Mouse (Mus musculus): Measurements from ENCODE around the gene Banf2. TPM values are rescaled to one million over a fixed set of nuclear protein-coding genes. Genes with fewer than 3 reads are reported as not detected.

Gene Banf2
- polyA plus RNA-seq, 1 experiment from 2014 or later: not detected

- Histone ChIP-seq H3K9ac (replicated peaks) (no peak overlapping the region), H3K4me2 (no peak overlapping the region), H3K9me3 (no peaks in the 10 kb centered on the region), H3K4me1 (replicated peaks) (peaks cover 24% of the 10 kb centered on the region), H3K27me3 (no peaks in the 10 kb centered on the region), H3K36me3 (peaks cover 9% of the 10 kb centered on the region; the same call in 1 of the 2 replicates), H3K27ac (no peak overlapping the region), H3K4me3 (replicated peaks) (no peak overlapping the region)
- no peak for ATAC-seq (ENCODE audit: insufficient number of reproducible peaks, insufficient read depth, low FRiP score, low TSS enrichment, low read depth)
- 93% methylated on average over 4 of the region's 4 CpGs for WGBS
Observed at GRCm38 (mm10) chr2:144007211-144007610, 25.6 kb upstream of the Banf2 start.

- Histone ChIP-seq H3K4me3 (replicated peaks) (peak overlapping the region; percentile 95), H3K36me3 (peaks cover 9% of the 10 kb centered on the region; the same call in 1 of the 2 replicates), H3K4me2 (peak overlapping the region; percentile 76), H3K4me1 (replicated peaks) (peaks cover 24% of the 10 kb centered on the region), H3K9ac (replicated peaks) (peak overlapping the region; percentile 94; the same call in 1 of the 2 replicates), H3K9me3 (no peaks in the 10 kb centered on the region), H3K27me3 (no peaks in the 10 kb centered on the region), H3K27ac (no peak overlapping the region)
- WGBS: 86% methylated on average over 1 of the region's 1 CpGs
- ATAC-seq (ENCODE audit: insufficient number of reproducible peaks, insufficient read depth, low FRiP score, low TSS enrichment, low read depth): no peak
Observed at GRCm38 (mm10) chr2:144009081-144009480, 23.8 kb upstream of the Banf2 start.

GRCm38 (mm10) chr2:144009551-144010281 lies 23.1 kb upstream of the Banf2 start:
- peak overlapping the region; percentile 94 for H3K9ac ChIP-seq (replicated peaks)

GRCm38 (mm10) chr2:144010282-144011044 lies 22.4 kb upstream of the Banf2 start:
- peaks cover 18% of the 10 kb centered on the region for H3K4me1 ChIP-seq (replicated peaks)
- no peaks in the 10 kb centered on the region for H3K9me3 ChIP-seq
- H3K4me2 ChIP-seq: peak overlapping the region; percentile 76
- peak overlapping the region; percentile 95 for H3K4me3 ChIP-seq (replicated peaks)
- peaks cover 9% of the 10 kb centered on the region; the same call in 1 of the 2 replicates for H3K36me3 ChIP-seq
- ATAC-seq (ENCODE audit: insufficient number of reproducible peaks, insufficient read depth, low FRiP score, low TSS enrichment, low read depth): peak; percentile 26
- peak overlapping the region; percentile 94 for H3K9ac ChIP-seq (replicated peaks)
- WGBS: under 1% methylated on average over 94 of the region's 107 CpGs
- no peaks in the 10 kb centered on the region for H3K27me3 ChIP-seq
- peak overlapping the region; percentile 96 for H3K27ac ChIP-seq

More at GRCm38 (mm10) chr2:144009551-144010281, 23.1 kb upstream of the Banf2 start:
- peak overlapping the region; percentile 96 for H3K27ac ChIP-seq
- peaks cover 24% of the 10 kb centered on the region for H3K4me1 ChIP-seq (replicated peaks)
- no peak; the same call in 1 of the 2 replicates for ATAC-seq (ENCODE audit: insufficient number of reproducible peaks, insufficient read depth, low FRiP score, low TSS enrichment, low read depth)
- H3K4me2 ChIP-seq: peak overlapping the region; percentile 76
- 2% methylated on average over 30 of the region's 30 CpGs for WGBS
- no peaks in the 10 kb centered on the region for H3K9me3 ChIP-seq
- peaks cover 9% of the 10 kb centered on the region; the same call in 1 of the 2 replicates for H3K36me3 ChIP-seq
- H3K4me3 ChIP-seq (replicated peaks): peak overlapping the region; percentile 95
- no peaks in the 10 kb centered on the region for H3K27me3 ChIP-seq

GRCm38 (mm10) chr2:144011080-144011551 lies 21.7 kb upstream of the Banf2 start, which contains the start of gene Rrbp1:
Gene Rrbp1, minus strand, starts transcription at chr2:144011263.
- Histone ChIP-seq H3K27me3 (no peaks in the 10 kb centered on the region), H3K9ac (replicated peaks) (peak within 1 kb of the TSS; percentile 94), H3K4me3 (replicated peaks) (peak within 1 kb of the TSS; percentile 95), H3K4me2 (peak within 1 kb of the TSS; percentile 76), H3K9me3 (no peaks in the 10 kb centered on the region), H3K36me3 (peaks cover 9% of the 10 kb centered on the region; the same call in 1 of the 2 replicates), H3K4me1 (replicated peaks) (peaks cover 13% of the 10 kb centered on the region), H3K27ac (peak within 1 kb of the TSS; percentile 96)
- WGBS: 1% methylated on average over 53 of the region's 53 CpGs
- peak; percentile 99 for ATAC-seq (ENCODE audit: insufficient number of reproducible peaks, insufficient read depth, low FRiP score, low TSS enrichment, low read depth)

GRCm38 (mm10) chr2:144014051-144014450 lies 18.8 kb upstream of the Banf2 start:
- ATAC-seq (ENCODE audit: insufficient number of reproducible peaks, insufficient read depth, low FRiP score, low TSS enrichment, low read depth): no peak
- Histone ChIP-seq H3K9ac (replicated peaks) (no peak overlapping the region), H3K27ac (no peak overlapping the region), H3K4me3 (replicated peaks) (no peak overlapping the region), H3K9me3 (no peaks in the 10 kb centered on the region), H3K36me3 (no peaks in the 10 kb centered on the region), H3K4me2 (no peak overlapping the region), H3K4me1 (replicated peaks) (peaks cover 8% of the 10 kb centered on the region), H3K27me3 (no peaks in the 10 kb centered on the region)
- 91% methylated on average over 11 of the region's 11 CpGs for WGBS

GRCm38 (mm10) chr2:144014481-144014880 lies 18.4 kb upstream of the Banf2 start:
- no peaks in the 10 kb centered on the region for H3K36me3 ChIP-seq
- no peak overlapping the region for H3K9ac ChIP-seq (replicated peaks)
- no peak overlapping the region for H3K27ac ChIP-seq
- 0 out of 2 replicates have a peak, but pooled peaks cover under 1% of the 10 kb centered on the region for H3K27me3 ChIP-seq
- H3K9me3 ChIP-seq: no peaks in the 10 kb centered on the region
- H3K4me3 ChIP-seq (replicated peaks): no peak overlapping the region
- H3K4me2 ChIP-seq: no peak overlapping the region
- H3K4me1 ChIP-seq (replicated peaks): peaks cover 4% of the 10 kb centered on the region
- ATAC-seq (ENCODE audit: insufficient number of reproducible peaks, insufficient read depth, low FRiP score, low TSS enrichment, low read depth): no peak
- 58% methylated on average over 5 of the region's 5 CpGs for WGBS

GRCm38 (mm10) chr2:144015861-144016260 lies 17.0 kb upstream of the Banf2 start:
- Histone ChIP-seq H3K4me3 (replicated peaks) (no peak overlapping the region), H3K27me3 (0 out of 2 replicates have a peak, but pooled peaks cover 4% of the 10 kb centered on the region), H3K9ac (replicated peaks) (no peak overlapping the region), H3K9me3 (no peaks in the 10 kb centered on the region), H3K4me2 (no peak overlapping the region), H3K27ac (no peak overlapping the region), H3K4me1 (replicated peaks) (no peaks in the 10 kb centered on the region), H3K36me3 (no peaks in the 10 kb centered on the region)
- WGBS: 85% methylated on average over 9 of the region's 9 CpGs
- no peak for ATAC-seq (ENCODE audit: insufficient number of reproducible peaks, insufficient read depth, low FRiP score, low TSS enrichment, low read depth)

GRCm38 (mm10) chr2:144019971-144020370 lies 12.9 kb upstream of the Banf2 start:
- H3K36me3 ChIP-seq: no peaks in the 10 kb centered on the region
- H3K27me3 ChIP-seq: 0 out of 2 replicates have a peak, but pooled peaks cover 4% of the 10 kb centered on the region
- WGBS: 79% methylated on average over 2 of the region's 2 CpGs
- no peak overlapping the region for H3K9ac ChIP-seq (replicated peaks)
- no peaks in the 10 kb centered on the region for H3K9me3 ChIP-seq
- H3K27ac ChIP-seq: no peak overlapping the region
- peaks cover 9% of the 10 kb centered on the region; the same call in 1 of the 2 replicates for H3K4me1 ChIP-seq (replicated peaks)
- no peak overlapping the region for H3K4me3 ChIP-seq (replicated peaks)
- no peak for ATAC-seq (ENCODE audit: insufficient number of reproducible peaks, insufficient read depth, low FRiP score, low TSS enrichment, low read depth)
- H3K4me2 ChIP-seq: no peak overlapping the region

GRCm38 (mm10) chr2:144022441-144022840 lies 10.4 kb upstream of the Banf2 start:
- Histone ChIP-seq H3K4me2 (no peak overlapping the region), H3K9me3 (no peaks in the 10 kb centered on the region), H3K9ac (replicated peaks) (no peak overlapping the region), H3K4me3 (replicated peaks) (no peak overlapping the region), H3K27me3 (0 out of 2 replicates have a peak, but pooled peaks cover 4% of the 10 kb centered on the region), H3K36me3 (no peaks in the 10 kb centered on the region), H3K27ac (no peak overlapping the region), H3K4me1 (replicated peaks) (peaks cover 9% of the 10 kb centered on the region; the same call in 1 of the 2 replicates)
- ATAC-seq (ENCODE audit: insufficient number of reproducible peaks, insufficient read depth, low FRiP score, low TSS enrichment, low read depth): no peak
- WGBS: 58% methylated on average over 3 of the region's 3 CpGs

GRCm38 (mm10) chr2:144025361-144025760 lies 7.5 kb upstream of the Banf2 start:
- H3K4me2 ChIP-seq: no peak overlapping the region
- no peak overlapping the region for H3K27ac ChIP-seq
- peaks cover 9% of the 10 kb centered on the region; the same call in 1 of the 2 replicates for H3K4me1 ChIP-seq (replicated peaks)
- no peaks in the 10 kb centered on the region for H3K9me3 ChIP-seq
- no peaks in the 10 kb centered on the region for H3K36me3 ChIP-seq
- WGBS: 84% methylated on average over 9 of the region's 9 CpGs
- ATAC-seq (ENCODE audit: insufficient number of reproducible peaks, insufficient read depth, low FRiP score, low TSS enrichment, low read depth): no peak
- no peak overlapping the region for H3K9ac ChIP-seq (replicated peaks)
- H3K4me3 ChIP-seq (replicated peaks): no peak overlapping the region
- no peaks in the 10 kb centered on the region for H3K27me3 ChIP-seq

All from limb, embryonic 12.5 days (tissue).